Mouse (Mus musculus) myocyte (in vitro differentiated cells): ENCODE results near the gene Gm13283.
"Not testable (repeated sequence)": the region's sequence is repeated elsewhere in the genome, so short reads cannot be mapped to it uniquely, and the experiment has no call there.

Experiments used
- MYOD1 ChIP-seq, 3 experiments: IDR thresholded peaks; one replicate each; pipeline ENCODE4 v1.6.1; 2011; ENCODE audit warnings: control low read depth in 2 of 3, low read depth in 2 of 3, mild to moderate bottlenecking in 2 of 3, moderate library complexity in 1 of 3; ENCODE audit not compliant: insufficient read length in 2 of 3, control insufficient read depth in 1 of 3
- POLR2A ChIP-seq: IDR thresholded peaks from one replicate; pipeline ENCODE4 v1.6.1; 2011; ENCODE audit warnings: low read depth, mild to moderate bottlenecking, control low read depth, moderate library complexity; ENCODE audit not compliant: insufficient read length

DNA sequence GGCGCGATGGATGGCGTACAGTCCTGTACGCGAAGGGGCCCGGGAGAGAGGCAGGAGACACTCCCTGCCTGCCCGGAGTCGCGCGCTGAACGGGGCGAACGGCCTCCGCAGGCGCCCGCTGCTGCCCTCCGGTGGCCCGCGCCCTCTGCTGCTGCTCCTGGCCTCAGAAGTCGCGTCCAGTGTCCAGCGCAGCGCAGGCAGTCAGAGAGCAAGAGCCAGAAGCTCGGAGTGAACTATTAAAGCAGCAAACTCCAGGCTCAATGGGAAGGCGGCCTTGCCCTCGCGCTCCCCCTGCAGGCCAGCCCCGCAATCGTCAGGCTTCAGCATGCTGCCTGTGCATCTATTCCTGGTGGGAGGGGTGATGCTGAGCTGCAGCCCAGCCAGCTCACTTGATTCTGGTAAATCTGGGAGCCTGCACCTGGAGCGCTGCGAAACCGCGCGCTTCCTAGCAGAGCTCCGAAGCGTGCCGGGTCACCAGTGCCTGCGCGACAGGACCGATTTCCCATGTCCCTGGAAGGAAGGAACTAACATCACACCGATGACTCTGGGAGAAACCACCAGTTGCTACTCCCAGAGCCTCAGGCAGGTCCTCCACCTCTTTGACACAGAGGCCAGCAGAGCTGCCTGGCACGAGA lies 3.6 kb downstream of the Gm13283 start:
- not testable (repeated sequence) for TF ChIP-seq POLR2A; MYOD1 (IDR thresholded peaks at IDR 0.05; ENCODE audit: control insufficient read depth in 1 of 3, insufficient read length in 2 of 3, low read depth in 2 of 3)
